Mouse (Mus musculus): ENCODE results near the gene Abhd17c.
A peak's percentile ranks its signal among the peaks of the same experiment; 100 is the strongest.
"Not testable (repeated sequence)": the region's sequence is repeated elsewhere in the genome, so short reads cannot be mapped to it uniquely, and the experiment has no call there.

Gene Abhd17c

GRCm38 (mm10) chr7:84151001-84151959 lies at the start of gene Abhd17c:
Gene Abhd17c (minus strand): TSS chr7:84151893.
- DNase-seq = peak; percentile 54

GRCm38 (mm10) chr7:84197208-84197860 lies 45.6 kb upstream of the Abhd17c start:
- DNase-seq = no peak

GRCm38 (mm10) chr7:84196221-84196620 lies 44.5 kb upstream of the Abhd17c start:
- no peak for DNase-seq

- DNase-seq = no peak
Measured at GRCm38 (mm10) chr7:84192256-84192655, 40.6 kb upstream of the Abhd17c start.

GRCm38 (mm10) chr7:84191476-84191875 lies 39.8 kb upstream of the Abhd17c start:
- no peak for DNase-seq

GRCm38 (mm10) chr7:84188196-84188595 lies 36.5 kb upstream of the Abhd17c start:
- no peak for DNase-seq

GRCm38 (mm10) chr7:84185196-84185595 lies 33.5 kb upstream of the Abhd17c start:
- DNase-seq = no peak

GRCm38 (mm10) chr7:84184703-84185102 lies 33.0 kb upstream of the Abhd17c start:
- no peak for DNase-seq

- DNase-seq = not testable (repeated sequence)
Measured at GRCm38 (mm10) chr7:84178809-84179208, 27.1 kb upstream of the Abhd17c start.

GRCm38 (mm10) chr7:84174655-84175448 lies 23.2 kb upstream of the Abhd17c start:
- no peak for DNase-seq

GRCm38 (mm10) chr7:84173394-84173793 lies 21.7 kb upstream of the Abhd17c start:
- no peak for DNase-seq

- DNase-seq = no peak
Measured at GRCm38 (mm10) chr7:84171177-84171787, 19.6 kb upstream of the Abhd17c start.

- no peak for DNase-seq
Measured at GRCm38 (mm10) chr7:84168355-84168754, 16.7 kb upstream of the Abhd17c start.

- DNase-seq = no peak
Measured at GRCm38 (mm10) chr7:84166721-84167419, 15.2 kb upstream of the Abhd17c start.

- DNase-seq = no peak
Measured at GRCm38 (mm10) chr7:84166007-84166406, 14.3 kb upstream of the Abhd17c start.

- no peak for DNase-seq
Measured at GRCm38 (mm10) chr7:84165288-84165687, 13.6 kb upstream of the Abhd17c start.

- DNase-seq = no peak
Measured at GRCm38 (mm10) chr7:84164880-84165279, 13.2 kb upstream of the Abhd17c start.

GRCm38 (mm10) chr7:84164419-84164818 lies 12.7 kb upstream of the Abhd17c start:
- DNase-seq = no peak

- no peak for DNase-seq
Measured at GRCm38 (mm10) chr7:84163585-84163984, 11.9 kb upstream of the Abhd17c start.

- no peak for DNase-seq
Measured at GRCm38 (mm10) chr7:84159414-84159813, 7.7 kb upstream of the Abhd17c start.

GRCm38 (mm10) chr7:84153821-84154220 lies 2.1 kb upstream of the Abhd17c start:
- no peak for DNase-seq

- no peak for DNase-seq
Measured at GRCm38 (mm10) chr7:84152821-84153220, 1.1 kb upstream of the Abhd17c start.

Data from cerebellum, adult 11-12 months (tissue).